Comparison of ENCODE assay signal across 13 mouse cellular contexts in the genomic region with DNA sequence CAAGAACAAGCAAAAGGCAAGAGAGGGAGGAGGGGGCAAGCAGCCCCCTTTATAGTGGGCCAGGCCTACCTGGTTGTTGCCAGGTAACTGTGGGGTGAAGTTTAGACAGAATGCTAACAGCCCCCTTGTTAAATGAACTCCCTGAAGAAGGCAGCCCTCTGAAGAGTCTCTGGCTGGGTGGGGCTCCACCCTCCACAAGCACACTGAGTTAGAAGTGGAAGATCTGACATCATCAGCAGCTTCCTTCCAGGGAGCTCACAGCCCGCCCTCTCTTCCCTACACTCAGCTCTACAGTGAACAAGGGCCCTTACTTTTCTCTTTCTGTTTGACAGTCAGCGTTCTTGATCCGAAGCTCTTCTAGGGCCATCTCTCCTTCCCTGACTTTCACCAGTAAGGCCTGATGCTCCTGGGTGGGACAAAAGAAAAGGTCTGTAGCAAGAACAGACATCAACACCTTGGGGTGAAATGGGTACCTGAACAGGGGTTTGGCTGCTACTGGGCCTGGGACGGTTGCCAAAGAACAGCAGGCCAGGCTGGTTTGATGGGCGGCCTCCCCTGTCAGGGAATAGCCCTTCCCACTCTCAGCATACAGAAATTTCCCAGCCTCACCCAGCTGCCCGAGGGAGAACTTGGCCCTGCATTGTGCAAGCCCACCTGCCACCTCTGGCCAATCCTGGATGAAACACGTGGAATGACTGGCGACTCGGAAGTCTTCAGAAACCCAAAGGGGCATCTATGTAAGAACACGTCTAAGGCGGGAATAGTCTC. TPM values are rescaled to one million over a fixed set of nuclear protein-coding genes. Genes with fewer than 3 reads are reported as not detected.
DNase-seq lines count a peak whose midpoint lies in the region; ATAC-seq and TF ChIP-seq lines count a peak whose summit lies in the region.
"Had no signal": no experiment of that assay in that cellular context is flagged by ENCODE, and none has a peak within 500 bp of the region (broad histone marks: within the 10 kb centered on the region; RNA-seq: fewer than 3 reads in every experiment).

No protein-coding gene starts in this region.

- no peaks in the 10 kb centered on the region for H3K27me3 ChIP-seq in forebrain, embryonic 10.5 days (ENCODE audit: poor library complexity, severe bottlenecking)
- no peaks in the 10 kb centered on the region for H3K27me3 ChIP-seq in forebrain, embryonic 13.5 days
- no peaks in the 10 kb centered on the region for H3K27me3 ChIP-seq in heart, embryonic 10.5 days (ENCODE audit: insufficient read depth, poor library complexity, severe bottlenecking)
- H3K27me3 ChIP-seq in liver, embryonic 12.5 days (replicated peaks) = no peaks in the 10 kb centered on the region
- H3K27me3 ChIP-seq in kidney, embryonic 15.5 days = no peaks in the 10 kb centered on the region
- H3K27me3 ChIP-seq in hindbrain, postnatal 0 days (ENCODE audit: insufficient read depth, low read length) = no peaks in the 10 kb centered on the region

- H3K9ac ChIP-seq in forebrain, embryonic 13.5 days = no peak overlapping the region
- H3K9ac ChIP-seq in liver, embryonic 12.5 days = peak overlapping the region; percentile 49
- H3K9ac ChIP-seq in kidney, embryonic 15.5 days = no peak overlapping the region
- no peak overlapping the region for H3K9ac ChIP-seq in hindbrain, postnatal 0 days (replicated peaks; ENCODE audit: low read length)

- 90% methylated on average over 11 of the region's 11 CpGs for WGBS in forebrain, embryonic 10.5 days
- WGBS in forebrain, embryonic 13.5 days = 82% methylated on average over 11 of the region's 11 CpGs
- 67% methylated on average over 11 of the region's 11 CpGs for WGBS in heart, embryonic 10.5 days
- 68% methylated on average over 11 of the region's 11 CpGs for WGBS in liver, embryonic 12.5 days (ENCODE audit: insufficient replicate concordance)
- WGBS in kidney, embryonic 15.5 days = 88% methylated on average over 11 of the region's 11 CpGs
- WGBS in hindbrain, postnatal 0 days = 74% methylated on average over 11 of the region's 11 CpGs

- ATAC-seq in forebrain, embryonic 13.5 days = no peak
- peak; percentile 87 for ATAC-seq in liver, embryonic 12.5 days
- ATAC-seq in kidney, embryonic 15.5 days (replicated peaks; ENCODE audit: low FRiP score) = no peak
- no peak for ATAC-seq in hindbrain, postnatal 0 days

- H3K4me1 ChIP-seq in forebrain, embryonic 10.5 days = no peaks in the 10 kb centered on the region
- H3K4me1 ChIP-seq in forebrain, embryonic 13.5 days = no peaks in the 10 kb centered on the region
- H3K4me1 ChIP-seq in heart, embryonic 10.5 days = peaks cover 40% of the 10 kb centered on the region
- peaks cover 34% of the 10 kb centered on the region for H3K4me1 ChIP-seq in liver, embryonic 12.5 days
- no peaks in the 10 kb centered on the region for H3K4me1 ChIP-seq in kidney, embryonic 15.5 days
- no peaks in the 10 kb centered on the region for H3K4me1 ChIP-seq in hindbrain, postnatal 0 days (ENCODE audit: insufficient read depth, low read length)

- no peaks in the 10 kb centered on the region for H3K36me3 ChIP-seq in forebrain, embryonic 10.5 days (replicated peaks)
- H3K36me3 ChIP-seq in forebrain, embryonic 13.5 days (ENCODE audit: poor library complexity, severe bottlenecking) = no peaks in the 10 kb centered on the region
- H3K36me3 ChIP-seq in heart, embryonic 10.5 days = peaks cover 18% of the 10 kb centered on the region; the same call in 1 of the 2 replicates
- H3K36me3 ChIP-seq in liver, embryonic 12.5 days = peaks cover 18% of the 10 kb centered on the region
- no peaks in the 10 kb centered on the region for H3K36me3 ChIP-seq in kidney, embryonic 15.5 days
- no peaks in the 10 kb centered on the region for H3K36me3 ChIP-seq in hindbrain, postnatal 0 days (ENCODE audit: insufficient read depth, low read length)

- no peak overlapping the region for H3K4me2 ChIP-seq in forebrain, embryonic 13.5 days
- H3K4me2 ChIP-seq in liver, embryonic 12.5 days = peak overlapping the region; percentile 41
- H3K4me2 ChIP-seq in kidney, embryonic 15.5 days = no peak overlapping the region
- H3K4me2 ChIP-seq in hindbrain, postnatal 0 days (ENCODE audit: low read depth, low read length) = no peak overlapping the region

- H3K4me3 ChIP-seq in forebrain, embryonic 10.5 days = no peak overlapping the region
- no peak overlapping the region for H3K4me3 ChIP-seq in forebrain, embryonic 13.5 days
- H3K4me3 ChIP-seq in heart, embryonic 10.5 days = no peak overlapping the region
- no peak overlapping the region for H3K4me3 ChIP-seq in liver, embryonic 12.5 days
- no peak overlapping the region for H3K4me3 ChIP-seq in kidney, embryonic 15.5 days (replicated peaks)
- no peak overlapping the region for H3K4me3 ChIP-seq in hindbrain, postnatal 0 days (ENCODE audit: low read length)

- no peak for DNase-seq in forebrain, embryonic 10.5 days (ENCODE audit: extremely low spot score, low spot score)
- DNase-seq in heart, embryonic 10.5 days (ENCODE audit: low spot score) = peak; percentile 79
- peak; percentile 61 to 76 for DNase-seq in lung, postnatal 4 days
- DNase-seq in hindbrain, postnatal 0 days (ENCODE audit: low spot score) = no peak
- DNase-seq in right cerebral cortex, postnatal 10 days (ENCODE audit: low spot score in 2 of 2) = no peak
- DNase-seq: kidney, adult 8-10 months had no signal

- H3K27ac ChIP-seq in forebrain, embryonic 10.5 days = peak overlapping the region; percentile 42; the same call in 1 of the 2 replicates
- H3K27ac ChIP-seq in forebrain, embryonic 13.5 days = no peak overlapping the region
- H3K27ac ChIP-seq in heart, embryonic 10.5 days = peak overlapping the region; percentile 71
- H3K27ac ChIP-seq in liver, embryonic 12.5 days = peak overlapping the region; percentile 78
- no peak overlapping the region for H3K27ac ChIP-seq in kidney, embryonic 15.5 days
- no peak overlapping the region for H3K27ac ChIP-seq in hindbrain, postnatal 0 days

- no peaks in the 10 kb centered on the region for H3K9me3 ChIP-seq in forebrain, embryonic 10.5 days
- H3K9me3 ChIP-seq in forebrain, embryonic 13.5 days (replicated peaks) = no peaks in the 10 kb centered on the region
- no peaks in the 10 kb centered on the region for H3K9me3 ChIP-seq in heart, embryonic 10.5 days
- no peaks in the 10 kb centered on the region for H3K9me3 ChIP-seq in liver, embryonic 12.5 days (replicated peaks)
- H3K9me3 ChIP-seq in kidney, embryonic 15.5 days (replicated peaks) = no peaks in the 10 kb centered on the region
- no peaks in the 10 kb centered on the region for H3K9me3 ChIP-seq in hindbrain, postnatal 0 days (ENCODE audit: low read length)

- TF ChIP-seq CTCF in hindbrain, postnatal 0 days (IDR thresholded peaks at IDR 0.05; ENCODE audit: low read depth) = no peak

RNA-seq across cellular contexts. Expression of a gene that starts 21.0 kb away (rescaled TPM):
- not detected in 2 replicates for polyA plus RNA-seq in forebrain, embryonic 10.5 days (2016; fragmentation: Nextera tagmentation; extraction: Ambion mirVana)
- not detected in 2 replicates for polyA plus RNA-seq in forebrain, embryonic 13.5 days (2015; fragmentation: Nextera tagmentation; extraction: Ambion mirVana)
- polyA plus RNA-seq in heart, embryonic 10.5 days (2016; fragmentation: Nextera tagmentation; extraction: Ambion mirVana) = not detected in 2 replicates
- polyA plus RNA-seq in liver, embryonic 12.5 days (2016; fragmentation: Nextera tagmentation; extraction: Ambion mirVana) = not detected in 2 replicates
- not detected in 2 replicates for polyA plus RNA-seq in kidney, embryonic 15.5 days (2015; fragmentation: Nextera tagmentation; extraction: Ambion mirVana)
- not detected in 2 replicates for total RNA-seq in hindbrain, postnatal 0 days (2014; rRNA removed)
- polyA plus RNA-seq in hindbrain, postnatal 0 days (2015; fragmentation: Nextera tagmentation; extraction: Ambion mirVana) = not detected in 2 replicates
- total RNA-seq: left cerebral cortex, postnatal 25 days; monocyte, adult 5-6 weeks had no signal
- polyA plus RNA-seq: C2C12; gonadal fat pad, adult 2 months had no signal

RNA-seq across cellular contexts. Expression of a gene that starts 36.7 kb away (rescaled TPM):
- polyA plus RNA-seq in forebrain, embryonic 10.5 days (2016; fragmentation: Nextera tagmentation; extraction: Ambion mirVana) = 3.4 and 4.1 TPM in 2 replicates
- polyA plus RNA-seq in forebrain, embryonic 13.5 days (2015; fragmentation: Nextera tagmentation; extraction: Ambion mirVana) = 2.2 and 2.7 TPM in 2 replicates
- 7.9 and 9.5 TPM in 2 replicates for polyA plus RNA-seq in heart, embryonic 10.5 days (2016; fragmentation: Nextera tagmentation; extraction: Ambion mirVana)
- 5.4 and 7.5 TPM in 2 replicates for polyA plus RNA-seq in liver, embryonic 12.5 days (2016; fragmentation: Nextera tagmentation; extraction: Ambion mirVana)
- polyA plus RNA-seq in kidney, embryonic 15.5 days (2015; fragmentation: Nextera tagmentation; extraction: Ambion mirVana) = 6.7 and 7.1 TPM in 2 replicates
- 8.4 and 14.7 TPM in 2 replicates for total RNA-seq in hindbrain, postnatal 0 days (2014; rRNA removed)
- polyA plus RNA-seq in hindbrain, postnatal 0 days (2015; fragmentation: Nextera tagmentation; extraction: Ambion mirVana) = 6.8 and 7.6 TPM in 2 replicates

RNA-seq across cellular contexts. Expression of a gene that starts 39.4 kb away (rescaled TPM):
- 41.2 and 46.5 TPM in 2 replicates for polyA plus RNA-seq in forebrain, embryonic 10.5 days (2016; fragmentation: Nextera tagmentation; extraction: Ambion mirVana)
- polyA plus RNA-seq in forebrain, embryonic 13.5 days (2015; fragmentation: Nextera tagmentation; extraction: Ambion mirVana) = 64.9 and 69.0 TPM in 2 replicates
- 32.2 and 41.3 TPM in 2 replicates for polyA plus RNA-seq in heart, embryonic 10.5 days (2016; fragmentation: Nextera tagmentation; extraction: Ambion mirVana)
- 23.9 and 25.1 TPM in 2 replicates for polyA plus RNA-seq in liver, embryonic 12.5 days (2016; fragmentation: Nextera tagmentation; extraction: Ambion mirVana)
- polyA plus RNA-seq in kidney, embryonic 15.5 days (2015; fragmentation: Nextera tagmentation; extraction: Ambion mirVana) = 47.2 and 50.9 TPM in 2 replicates
- total RNA-seq in hindbrain, postnatal 0 days (2014; rRNA removed) = 71.3 and 79.9 TPM in 2 replicates
- 81.7 and 82.1 TPM in 2 replicates for polyA plus RNA-seq in hindbrain, postnatal 0 days (2015; fragmentation: Nextera tagmentation; extraction: Ambion mirVana)

Comparison
In these comparisons a context has a peak if more than half of its experiments do, and no peak if none do; other contexts are left out.
1. H3K27ac ChIP-seq: peak in forebrain, embryonic 10.5 days (single experiment), heart, embryonic 10.5 days (single experiment) and liver, embryonic 12.5 days (single experiment); none in forebrain, embryonic 13.5 days (single experiment), kidney, embryonic 15.5 days (single experiment) and hindbrain, postnatal 0 days (single experiment).
2. DNase-seq: peak in heart, embryonic 10.5 days (single experiment) and lung, postnatal 4 days (2 of 2); none in forebrain, embryonic 10.5 days (single experiment), hindbrain, postnatal 0 days (single experiment) and right cerebral cortex, postnatal 10 days (0 of 2).